Mouse (Mus musculus): ENCODE measurements around the gene Sos1.
A peak's percentile ranks its signal among the peaks of the same experiment; 100 is the strongest.

Sos1 gene

DNA sequence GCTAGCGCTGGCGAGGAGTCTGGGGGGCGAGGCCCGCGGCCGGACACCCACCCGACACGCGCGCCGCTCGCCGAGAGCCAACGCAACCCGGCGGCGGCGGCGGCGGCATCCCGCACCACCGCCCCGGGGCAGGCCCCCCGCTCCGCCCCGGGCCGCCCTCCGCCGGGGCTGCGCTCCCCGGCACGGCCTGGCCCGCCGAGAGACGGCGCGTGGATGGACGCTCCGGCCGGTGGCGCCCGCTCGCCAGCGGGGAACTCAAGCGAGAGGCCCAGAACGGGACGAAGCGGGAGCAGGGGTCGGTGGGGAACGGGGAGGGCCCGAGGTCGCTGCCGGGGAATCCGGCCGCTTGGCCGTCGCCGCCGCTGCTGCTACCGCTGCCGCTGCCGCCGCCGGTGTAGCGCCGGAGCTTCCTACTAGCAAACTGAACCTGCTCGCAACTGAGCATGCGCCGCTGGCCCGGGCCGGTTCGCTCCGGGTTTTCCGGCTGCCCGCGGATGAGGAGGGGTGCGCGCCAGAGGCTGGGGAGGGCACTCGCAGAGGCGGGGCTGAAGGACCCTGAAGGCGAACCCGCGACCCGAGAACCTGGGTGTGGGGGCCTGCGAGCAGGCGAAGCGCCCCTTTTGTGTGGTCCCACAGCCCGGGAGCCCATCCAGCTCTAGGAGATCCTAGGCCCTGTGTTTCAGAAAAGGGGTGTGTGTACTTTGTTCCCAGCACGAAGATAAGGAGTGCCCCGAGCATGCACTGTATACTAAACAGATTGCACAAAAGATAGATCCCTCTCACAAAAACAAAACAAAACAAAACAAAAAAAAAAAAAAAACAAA, at the start of gene Sos1:
TSS of gene Sos1 (minus strand) at position 423 of the 824 bp plus-strand sequence.
- peak; percentile 89 for DNase-seq (ENCODE audit: low read depth, low spot score)

DNA sequence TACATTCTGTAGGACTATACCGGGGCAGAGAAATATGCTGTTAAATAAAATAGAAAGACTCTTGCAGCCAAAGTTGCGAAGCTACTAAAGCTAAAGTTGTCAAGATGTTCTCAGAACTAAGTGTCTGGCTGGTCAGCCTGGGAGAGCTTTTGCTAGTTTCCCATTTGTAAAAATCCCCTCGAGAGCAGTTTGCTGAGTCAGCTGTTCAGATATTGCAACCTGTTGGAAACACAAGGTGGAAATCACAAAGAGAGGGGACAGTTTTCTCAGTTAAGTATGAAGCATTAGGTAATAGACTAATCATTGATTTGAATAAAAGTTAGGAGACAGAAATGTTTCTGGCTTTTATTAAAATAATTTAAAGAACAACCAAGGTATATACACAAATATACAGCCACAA, 43.0 kb upstream of the Sos1 start:
- DNase-seq (ENCODE audit: low read depth, low spot score): no peak

DNA sequence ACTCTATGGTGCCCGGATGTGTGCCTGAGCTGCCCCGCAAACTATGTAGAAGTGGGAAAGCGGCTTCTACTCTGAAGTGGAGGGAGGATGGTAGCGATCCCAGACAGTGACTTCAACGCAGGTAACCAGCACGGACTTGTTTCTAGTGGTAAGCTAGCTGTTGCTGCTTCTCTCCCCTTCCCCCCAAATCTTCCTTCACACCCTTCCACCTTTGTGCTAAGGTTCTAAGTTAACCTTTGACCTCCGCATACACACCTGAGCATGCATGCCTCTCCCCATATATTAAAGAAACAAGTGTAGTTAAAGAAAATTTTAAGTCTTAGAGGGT, 41.9 kb upstream of the Sos1 start:
- DNase-seq (ENCODE audit: low read depth, low spot score): no peak

DNA sequence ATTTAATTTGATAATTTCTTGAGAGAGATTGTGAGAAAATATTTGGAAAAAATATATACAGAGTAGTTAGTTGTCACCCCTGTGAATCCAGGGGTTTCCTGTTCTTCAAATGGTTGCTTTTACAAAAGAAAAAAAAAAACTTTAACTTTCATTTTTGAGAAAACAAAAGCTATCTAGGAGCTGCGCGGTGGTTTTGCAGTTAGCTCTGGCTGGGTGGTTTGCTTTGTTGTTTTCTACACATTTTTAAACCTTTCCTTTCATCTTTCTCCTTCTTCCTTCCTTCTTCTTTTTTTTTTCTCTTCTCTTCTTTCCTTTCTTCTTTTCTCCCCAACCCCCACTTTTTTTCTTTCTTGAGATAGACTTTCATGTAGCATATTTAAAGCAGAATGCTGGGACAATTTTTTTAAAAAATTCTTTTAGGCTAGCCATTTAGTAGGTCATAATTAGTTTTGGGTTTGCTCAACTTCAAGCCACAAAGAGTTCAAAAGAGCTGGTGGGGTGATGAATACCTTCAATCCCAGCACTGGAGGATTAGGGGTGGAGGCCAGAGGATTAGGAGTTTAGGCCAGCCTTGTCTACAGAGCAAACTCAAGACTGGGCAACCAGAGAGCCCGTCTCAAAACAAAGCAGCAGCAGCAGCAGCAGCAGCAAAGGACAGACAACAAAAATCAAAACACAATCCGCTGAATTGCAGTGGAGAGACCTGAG, 41.4 kb upstream of the Sos1 start:
- no peak for DNase-seq (ENCODE audit: low read depth, low spot score)

DNA sequence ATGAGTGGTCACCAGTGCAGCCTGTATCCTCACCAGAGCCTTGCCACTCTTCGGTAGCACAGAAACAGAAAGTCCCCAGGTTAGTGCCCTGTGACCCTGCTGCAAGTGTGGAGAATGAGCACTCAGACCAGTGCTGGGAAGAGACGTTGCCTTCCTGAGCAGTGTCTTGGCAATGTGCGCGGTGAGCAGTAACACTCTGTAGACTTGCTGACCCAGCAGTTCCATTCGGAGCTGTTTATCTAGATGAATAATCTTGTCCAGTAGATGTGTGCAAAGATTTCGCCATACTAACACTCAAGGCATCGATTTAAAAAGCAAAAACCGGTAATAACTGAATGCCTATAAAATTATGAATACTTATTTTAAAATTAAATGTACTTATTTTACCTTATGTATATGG, 40.3 kb upstream of the Sos1 start:
- DNase-seq (ENCODE audit: low read depth, low spot score): no peak

DNA sequence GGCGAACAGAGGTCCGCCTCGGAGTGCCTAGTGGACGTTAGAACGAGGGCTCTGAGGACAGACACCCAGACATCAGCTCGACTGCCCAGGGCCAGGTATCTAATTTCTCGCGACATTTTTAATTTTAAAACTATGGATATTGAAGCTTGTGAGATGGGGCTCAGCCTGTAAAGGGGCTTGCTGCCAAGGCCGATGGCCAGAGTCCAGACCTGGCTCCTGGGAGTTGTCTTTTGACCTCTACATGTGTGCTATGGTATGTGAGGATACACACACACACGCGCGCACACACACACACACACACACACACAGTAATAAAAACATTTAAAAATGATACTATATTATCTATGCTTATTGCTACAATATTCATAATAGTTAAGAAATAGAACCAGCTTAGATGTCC, 38.6 kb upstream of the Sos1 start:
- DNase-seq (ENCODE audit: low read depth, low spot score): no peak

DNA sequence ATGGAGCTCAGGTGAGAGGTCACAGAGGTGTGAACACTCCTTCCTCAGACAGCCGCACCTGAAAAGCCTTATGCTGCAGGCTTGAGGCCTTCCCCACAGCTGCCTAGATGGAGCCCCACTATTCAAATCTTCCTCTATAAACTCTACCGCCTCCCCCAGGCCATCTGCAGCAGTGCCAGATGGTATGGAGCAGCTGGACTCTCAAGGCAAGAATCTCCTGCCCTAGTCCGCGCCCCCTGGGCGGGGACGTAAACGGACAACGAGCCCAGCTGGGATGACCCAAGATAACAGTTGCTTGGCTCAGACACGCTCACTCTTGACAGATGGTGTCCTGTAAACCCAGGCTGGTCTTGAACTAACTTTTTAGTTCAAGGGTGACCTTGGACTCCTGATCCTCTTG, 37.0 kb upstream of the Sos1 start:
- DNase-seq (ENCODE audit: low read depth, low spot score): no peak

DNA sequence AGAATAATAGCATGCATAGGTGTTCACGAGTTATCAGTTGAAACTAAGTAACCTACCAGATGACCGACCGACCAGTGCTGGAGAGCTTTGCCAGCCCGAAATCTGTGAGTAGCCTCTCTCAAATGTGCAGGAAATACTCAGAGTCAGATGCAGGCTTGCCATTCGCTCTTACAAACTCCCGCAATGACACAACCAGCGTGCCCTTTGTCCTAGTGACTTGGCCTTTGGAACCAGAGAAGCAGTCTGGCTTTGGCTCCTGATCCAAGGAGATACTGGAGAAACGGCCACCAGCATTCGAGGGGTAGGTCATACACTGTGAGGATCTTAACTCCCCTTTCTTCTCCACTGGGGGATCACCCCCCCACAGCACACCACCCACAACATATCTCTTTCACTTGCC, 35.7 kb upstream of the Sos1 start:
- DNase-seq (ENCODE audit: low read depth, low spot score): no peak

DNA sequence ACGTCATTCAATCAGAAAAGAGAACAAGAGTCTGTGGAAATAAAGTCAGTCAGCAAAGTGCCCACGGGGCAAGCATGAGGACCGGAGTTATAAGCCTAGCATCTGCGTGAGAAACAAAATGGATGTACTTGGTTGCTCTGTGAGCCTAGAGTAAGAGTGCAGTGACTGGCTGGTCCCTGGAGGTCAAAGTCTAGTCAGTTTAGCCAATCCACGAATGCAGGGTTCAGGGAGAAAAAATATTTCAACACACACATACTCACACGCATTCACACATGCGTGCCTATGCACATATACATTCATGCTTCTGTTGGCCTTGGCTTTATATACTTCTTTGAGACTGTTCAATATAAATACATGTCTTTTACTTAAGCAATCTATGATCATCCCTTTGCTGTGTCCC, 35.3 kb upstream of the Sos1 start:
- no peak for DNase-seq (ENCODE audit: low read depth, low spot score)

DNA sequence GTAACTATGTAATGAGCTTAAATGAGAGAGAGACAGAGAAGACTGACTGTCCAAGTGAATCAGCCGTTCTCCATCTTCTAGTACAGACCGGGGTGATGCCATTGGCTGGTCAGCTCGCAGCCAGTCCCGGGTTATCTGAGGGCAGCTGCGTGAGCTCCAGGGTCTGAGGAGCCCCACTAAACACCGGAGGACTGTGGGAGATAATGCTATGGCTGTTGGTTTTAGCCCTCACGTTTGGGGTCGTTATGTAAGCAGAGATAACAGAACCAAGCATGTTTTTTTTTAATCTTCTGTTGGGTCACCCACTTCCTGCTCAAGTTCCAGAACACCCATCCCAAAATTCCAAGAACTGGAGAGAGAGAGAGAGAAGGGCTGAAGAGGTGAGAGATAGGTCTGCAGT, 33.5 kb upstream of the Sos1 start:
- no peak for DNase-seq (ENCODE audit: low read depth, low spot score)

DNA sequence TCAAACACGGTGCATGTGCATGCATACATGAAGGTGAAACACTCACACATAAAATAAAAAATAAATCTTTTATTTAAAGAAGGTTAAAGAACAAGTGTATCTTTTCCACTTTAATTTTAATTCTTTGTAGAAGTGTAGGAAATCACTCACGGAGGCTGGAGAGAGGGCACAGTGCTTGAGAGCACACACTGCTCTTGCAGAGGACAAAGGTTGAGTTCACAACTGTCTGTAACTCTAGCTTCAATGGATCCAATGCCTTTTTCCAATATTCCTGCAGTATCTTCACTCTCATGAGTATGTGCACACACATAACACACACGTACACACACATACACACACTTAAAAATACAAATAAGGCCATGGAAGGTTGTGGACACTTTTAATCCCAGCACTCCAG, 30.2 kb upstream of the Sos1 start:
- DNase-seq (ENCODE audit: low read depth, low spot score): no peak

DNA sequence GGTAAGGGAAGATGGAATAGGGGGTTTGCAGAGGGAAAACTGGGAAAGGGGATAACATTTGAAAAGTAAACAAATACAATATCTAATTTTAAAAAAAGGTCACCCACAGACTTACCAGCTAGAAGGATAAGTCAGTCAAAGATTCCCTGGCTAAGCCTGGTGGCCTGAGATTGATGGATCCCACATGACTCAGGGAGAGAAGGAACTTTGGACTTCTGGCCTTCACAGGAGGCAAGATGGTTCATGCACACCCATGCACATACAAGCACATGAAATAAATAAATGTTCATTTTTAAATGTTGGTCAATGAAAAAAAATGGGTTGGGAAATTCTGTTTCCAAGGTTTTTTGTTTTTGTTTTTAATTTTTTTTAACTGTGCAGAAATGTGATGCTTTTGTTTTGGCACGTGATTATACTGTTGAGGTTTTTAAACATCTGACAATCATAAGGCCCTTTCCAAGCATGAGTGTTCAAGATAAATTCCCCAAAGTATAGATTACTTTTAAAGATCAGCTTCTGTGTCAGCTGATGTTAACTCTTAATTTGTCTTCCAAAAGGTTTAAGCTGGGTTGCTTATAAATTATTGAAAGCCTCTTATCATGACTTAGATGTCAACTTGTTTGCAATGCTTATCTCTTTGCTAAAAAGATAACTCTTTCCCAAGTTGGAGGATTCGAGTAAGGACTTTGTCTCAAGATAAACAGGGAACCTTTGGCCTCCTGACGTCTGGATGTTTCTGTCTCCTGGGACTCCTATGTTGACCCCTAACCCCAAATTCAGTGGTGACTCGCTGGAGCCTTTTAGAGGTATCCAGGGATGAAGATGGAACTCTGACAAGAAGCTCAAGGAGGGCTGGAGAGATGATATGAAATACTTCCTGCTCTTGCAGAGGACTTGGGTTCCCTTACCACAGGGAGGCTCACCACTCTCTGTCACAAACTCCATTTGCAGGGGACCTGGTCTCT, 29.5 kb upstream of the Sos1 start:
- no peak for DNase-seq (ENCODE audit: low read depth, low spot score)

DNA sequence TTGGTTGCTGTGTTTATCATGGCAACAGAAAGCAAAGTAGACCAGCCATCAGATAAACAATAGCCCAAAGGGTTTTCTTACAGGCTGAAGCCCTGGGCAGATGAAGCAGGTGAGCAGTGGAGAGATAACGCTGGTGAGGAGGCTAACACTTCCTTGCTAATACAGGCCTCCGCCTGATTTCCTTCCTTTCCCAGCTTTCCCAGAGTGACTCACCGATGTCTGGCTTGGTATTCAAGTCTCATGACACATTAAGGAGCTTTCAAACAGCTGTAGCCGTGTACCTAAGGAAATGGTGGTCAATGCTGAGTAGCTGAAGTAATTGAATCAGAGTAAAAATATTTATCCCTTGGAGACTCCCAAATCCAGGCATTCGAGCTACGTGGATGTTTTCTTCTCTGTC, 25.5 kb upstream of the Sos1 start:
- no peak for DNase-seq (ENCODE audit: low read depth, low spot score)

DNA sequence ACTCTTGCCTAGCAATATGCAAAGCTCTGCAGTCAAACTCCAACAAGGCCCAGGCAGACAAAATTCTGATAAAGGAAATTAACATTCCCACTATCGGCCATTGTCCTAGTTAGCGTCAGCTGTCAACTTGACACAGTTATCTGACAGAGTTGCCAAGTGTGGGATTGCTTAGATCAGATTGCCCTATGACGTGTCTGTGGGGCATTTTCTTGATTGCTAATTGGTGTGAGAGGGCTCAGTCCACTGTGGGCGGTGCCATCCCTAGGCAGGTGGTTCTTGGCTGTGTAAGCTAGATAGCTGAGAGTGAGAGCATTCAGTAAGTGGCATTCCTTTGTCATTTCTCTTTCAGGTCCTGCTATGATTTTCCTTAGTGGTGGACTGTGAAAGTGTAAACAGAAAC, 25.1 kb upstream of the Sos1 start:
- no peak for DNase-seq (ENCODE audit: low read depth, low spot score)

DNA sequence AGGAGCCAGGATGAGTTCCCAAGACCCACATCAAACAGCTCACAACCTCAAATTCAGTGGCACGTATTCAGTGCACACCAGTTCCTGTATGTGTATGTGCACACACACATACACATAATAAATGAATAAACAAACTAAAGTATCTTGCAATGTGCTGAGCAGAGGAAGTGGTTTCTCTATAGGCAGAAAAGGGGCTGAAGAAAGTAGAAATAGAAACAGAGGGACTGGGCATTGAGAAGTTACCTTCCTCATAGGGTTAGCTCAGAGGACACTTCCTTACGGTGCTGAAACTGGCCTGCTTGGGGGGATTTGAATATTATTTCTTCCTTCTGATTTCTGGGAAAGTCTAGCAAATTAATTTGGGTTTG, 21.5 kb upstream of the Sos1 start:
- DNase-seq (ENCODE audit: low read depth, low spot score): no peak

DNA sequence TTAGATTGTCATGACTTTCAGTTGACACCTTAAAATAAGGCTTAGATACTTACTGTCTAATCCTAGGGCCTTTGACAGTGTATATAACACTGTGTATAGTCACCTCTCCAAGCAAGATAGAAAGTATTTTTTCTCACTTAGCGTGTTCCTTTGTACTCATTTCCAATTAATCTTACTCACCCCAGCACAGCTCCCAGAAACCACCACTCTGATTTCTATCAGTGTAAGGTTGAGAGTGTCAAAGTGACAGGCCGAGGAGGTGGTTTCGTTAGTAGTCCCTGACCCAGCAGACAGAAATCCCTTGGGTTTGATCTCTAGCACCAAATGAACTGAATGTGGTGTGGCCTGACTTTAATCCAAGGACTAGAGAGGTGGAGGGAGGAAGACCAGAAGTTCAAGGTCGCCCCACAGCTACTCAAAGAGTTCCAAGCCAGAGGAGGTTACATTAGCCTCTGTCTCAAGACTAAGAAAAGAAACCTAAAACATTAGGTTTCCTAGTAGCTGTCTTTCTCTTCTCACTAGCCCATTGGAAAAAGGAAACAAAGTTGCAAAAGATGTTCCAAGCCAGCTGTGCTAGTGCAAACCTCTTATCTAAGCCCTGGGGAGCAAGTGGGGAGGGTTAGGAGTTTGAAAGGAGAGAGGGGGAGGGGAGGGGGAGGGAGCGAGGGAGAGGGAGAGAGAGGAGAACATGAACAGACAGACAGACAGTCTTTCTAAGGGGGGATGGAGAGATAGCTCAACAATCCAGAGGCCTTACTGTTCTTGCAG, 21.0 kb upstream of the Sos1 start:
- no peak for DNase-seq (ENCODE audit: low read depth, low spot score)

DNA sequence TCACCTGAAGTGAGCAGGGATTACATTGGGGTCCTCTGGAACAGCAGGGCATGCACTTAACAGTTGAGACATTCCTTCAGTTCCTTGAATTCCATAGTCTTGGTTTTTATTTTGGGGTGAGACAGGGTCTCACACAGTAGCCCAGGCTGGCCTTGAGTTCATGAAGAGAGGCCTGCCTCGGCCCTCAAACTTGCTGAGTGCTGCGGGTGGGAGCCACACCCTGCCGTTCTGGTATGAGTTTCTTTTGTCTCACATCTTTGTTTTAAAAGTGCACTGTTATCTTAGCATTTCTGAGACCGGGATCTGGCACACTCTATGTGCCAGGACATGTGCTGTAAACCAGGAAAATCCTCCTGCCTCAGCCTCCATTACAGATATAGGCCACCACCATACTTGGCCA, 19.8 kb upstream of the Sos1 start:
- DNase-seq (ENCODE audit: low read depth, low spot score): no peak

DNA sequence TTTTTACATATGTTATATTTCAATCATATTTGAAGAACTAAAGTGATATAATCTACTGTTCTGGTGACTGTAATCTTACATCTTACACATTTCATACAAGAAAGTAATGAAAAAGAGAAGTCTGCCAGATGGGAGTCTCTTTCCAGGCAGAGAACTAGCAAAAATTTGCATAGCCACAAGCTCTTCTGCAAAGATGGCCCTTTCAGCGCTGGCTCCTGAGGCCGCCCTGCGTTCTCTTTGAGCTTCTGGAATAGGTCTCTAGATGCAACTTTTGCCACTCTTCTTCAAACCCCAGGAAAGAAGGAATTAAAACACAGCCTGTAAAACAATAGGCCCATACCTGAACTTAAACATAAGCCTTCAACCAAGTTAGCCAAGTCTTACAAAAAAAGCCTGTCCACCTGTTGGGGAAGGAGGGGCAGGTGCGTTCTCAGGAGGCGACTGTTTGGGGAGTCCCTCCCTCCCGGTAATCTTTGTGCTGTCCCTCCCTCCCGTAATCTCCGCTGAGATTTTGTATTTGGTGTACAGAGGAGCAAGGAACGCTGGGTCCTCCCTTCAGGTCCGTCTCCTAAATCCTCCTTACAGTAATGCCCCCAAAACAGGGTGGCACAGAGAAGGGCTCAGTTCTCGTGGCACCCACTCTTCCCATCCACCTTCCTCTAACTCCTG, 18.5 kb upstream of the Sos1 start:
- DNase-seq (ENCODE audit: low read depth, low spot score): no peak

DNA sequence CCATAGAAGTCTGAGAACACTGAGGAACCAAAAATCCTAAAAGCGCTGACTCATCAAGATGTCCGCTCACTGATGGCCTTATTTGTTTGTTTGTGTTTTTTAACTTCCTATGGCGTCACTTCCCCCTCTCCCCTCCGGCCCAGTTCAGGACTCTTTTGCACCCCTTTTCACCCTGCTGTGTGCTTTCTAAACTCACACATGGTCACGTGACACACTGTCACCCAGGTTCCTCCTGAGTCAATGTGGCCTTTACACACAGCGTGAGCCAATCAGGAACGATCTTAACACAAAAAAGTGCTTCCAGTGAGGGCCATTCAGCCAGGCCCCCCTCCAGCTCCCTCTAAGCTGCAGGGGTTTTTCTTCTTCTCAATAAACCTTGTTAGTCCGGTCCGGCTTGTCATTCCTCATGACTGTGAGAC, 16.9 kb upstream of the Sos1 start:
- no peak for DNase-seq (ENCODE audit: low read depth, low spot score)

DNA sequence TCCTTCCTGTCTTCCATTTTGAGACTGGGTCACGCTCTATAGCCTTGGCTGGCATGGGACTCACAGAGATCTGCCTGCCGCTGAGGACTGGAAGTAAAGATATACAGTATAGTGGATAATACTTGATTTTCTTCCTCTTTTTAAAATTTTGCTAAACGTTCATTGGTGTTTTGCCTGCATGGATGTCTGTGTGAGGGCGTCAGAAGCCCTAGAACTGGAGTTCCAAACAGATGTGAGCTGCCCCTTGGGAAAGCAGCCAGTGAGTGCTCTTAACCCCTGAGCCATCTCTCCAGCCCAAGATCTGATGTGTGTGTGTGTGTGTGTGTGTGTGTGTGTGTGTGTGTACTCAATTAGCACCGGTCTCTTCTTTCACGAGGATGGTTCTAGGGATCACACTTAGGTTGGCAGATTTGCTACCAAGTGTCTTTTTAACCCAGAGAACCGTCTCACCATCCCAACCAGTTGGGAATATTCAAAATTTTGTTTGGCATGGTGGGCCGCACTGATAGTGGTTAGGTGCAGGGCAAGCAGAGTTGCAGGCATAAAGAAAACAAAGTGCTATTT, 16.4 kb upstream of the Sos1 start:
- no peak for DNase-seq (ENCODE audit: low read depth, low spot score)

DNA sequence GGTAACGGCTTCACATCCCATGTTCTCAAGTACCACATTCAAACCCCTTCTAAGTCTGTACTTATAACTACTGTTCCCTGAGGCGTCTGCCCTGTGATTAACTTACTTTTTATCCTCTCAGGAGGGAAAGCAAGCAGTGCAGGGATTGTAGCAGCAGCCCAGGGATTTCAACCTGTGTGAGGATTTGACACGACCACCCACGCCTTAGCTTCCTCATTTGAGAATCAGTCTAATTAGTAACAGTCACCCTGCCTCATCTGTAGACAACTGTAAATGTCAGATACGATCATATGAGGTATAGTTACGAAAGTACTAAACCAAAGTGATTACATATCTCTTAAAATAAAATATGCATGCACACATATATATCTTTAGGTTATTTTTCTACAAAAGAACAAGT, 15.9 kb upstream of the Sos1 start:
- DNase-seq (ENCODE audit: low read depth, low spot score): no peak

Data from brain, embryonic 18.5 days (tissue).